Mouse (Mus musculus) cerebellum, adult (tissue): ENCODE data around the gene Cd180.

Experiments
- ATAC-seq: cut with Nextera tagmentation; 2 replicates; pipeline ENCODE4 v1.9.2; 2017; ENCODE audit warnings: mild to moderate bottlenecking, moderate library complexity, mixed read lengths; ENCODE audit not compliant: insufficient number of reproducible peaks, low FRiP score, low TSS enrichment

The Cd180 gene

GRCm38 (mm10) chr13:102693341-102693801 lies at the start of gene Cd180:
Gene Cd180, plus strand, starts transcription at chr13:102693558.
- ATAC-seq = no peak

GRCm38 (mm10) chr13:102644344-102644743 lies 49.0 kb upstream of the Cd180 start:
- ATAC-seq = no peak

- peak; percentile 53 for ATAC-seq
These were observed 48.4 kb upstream of the Cd180 start for GRCm38 (mm10) chr13:102644789-102645551.

GRCm38 (mm10) chr13:102646271-102646771 lies 47.0 kb upstream of the Cd180 start:
- ATAC-seq = no peak

- no peak for ATAC-seq
These were observed 45.8 kb upstream of the Cd180 start for GRCm38 (mm10) chr13:102647511-102647910.

GRCm38 (mm10) chr13:102652303-102652889 lies 41.0 kb upstream of the Cd180 start:
- ATAC-seq = no peak

GRCm38 (mm10) chr13:102655071-102655570 lies 38.2 kb upstream of the Cd180 start:
- no peak for ATAC-seq

GRCm38 (mm10) chr13:102656153-102656690 lies 37.1 kb upstream of the Cd180 start:
- no peak for ATAC-seq

- peak; percentile 79 for ATAC-seq
These were observed 35.0 kb upstream of the Cd180 start for GRCm38 (mm10) chr13:102658223-102658839.

GRCm38 (mm10) chr13:102664041-102664440 lies 29.3 kb upstream of the Cd180 start:
- no peak for ATAC-seq

GRCm38 (mm10) chr13:102664843-102665587 lies 28.3 kb upstream of the Cd180 start:
- no peak for ATAC-seq

GRCm38 (mm10) chr13:102665588-102666232 lies 27.6 kb upstream of the Cd180 start:
- ATAC-seq = no peak

GRCm38 (mm10) chr13:102666233-102666614 lies 27.1 kb upstream of the Cd180 start:
- ATAC-seq = no peak

GRCm38 (mm10) chr13:102666731-102667130 lies 26.6 kb upstream of the Cd180 start:
- no peak for ATAC-seq

- ATAC-seq = no peak
These were observed 26.0 kb upstream of the Cd180 start for GRCm38 (mm10) chr13:102667401-102667800.

GRCm38 (mm10) chr13:102667842-102668241 lies 25.5 kb upstream of the Cd180 start:
- no peak for ATAC-seq

- ATAC-seq = no peak
These were observed 24.4 kb upstream of the Cd180 start for GRCm38 (mm10) chr13:102668933-102669332.

GRCm38 (mm10) chr13:102669522-102670256 lies 23.7 kb upstream of the Cd180 start:
- no peak for ATAC-seq

GRCm38 (mm10) chr13:102670503-102670902 lies 22.9 kb upstream of the Cd180 start:
- ATAC-seq = no peak
